Mouse (Mus musculus): ENCODE measurements around the gene Lrmda. TPM values are rescaled to one million over a fixed set of nuclear protein-coding genes. Genes with fewer than 3 reads are reported as not detected.

Gene Lrmda
- total RNA-seq, 1 experiment from 2014 or later, result 23.9 TPM

DNA sequence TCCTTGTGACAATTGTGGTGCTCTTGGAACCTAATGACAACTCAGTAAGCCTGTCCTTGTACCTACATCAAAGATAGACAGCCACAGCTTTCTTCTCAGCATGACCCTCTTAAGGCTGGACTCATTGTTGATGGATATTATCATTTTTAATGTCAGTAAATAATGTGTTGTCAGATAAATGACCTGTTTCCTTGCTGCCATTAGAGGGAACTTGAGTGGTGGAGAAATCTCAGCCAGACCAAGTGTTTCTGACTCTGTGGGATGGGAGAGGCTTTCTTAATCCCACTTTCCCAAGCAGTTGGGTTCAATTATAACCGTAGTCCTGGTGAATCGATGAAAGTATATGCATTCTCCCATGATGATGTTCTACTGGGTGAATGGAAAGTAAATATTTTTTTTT, 668.9 kb downstream of the Lrmda start:
- ATAC-seq (replicated peaks in 1 of 2; ENCODE audit: insufficient read depth in 1 of 2, low FRiP score in 2 of 2, low TSS enrichment in 1 of 2, low read depth in 1 of 2, poor library complexity in 2 of 2, severe bottlenecking in 2 of 2), result no peak

DNA sequence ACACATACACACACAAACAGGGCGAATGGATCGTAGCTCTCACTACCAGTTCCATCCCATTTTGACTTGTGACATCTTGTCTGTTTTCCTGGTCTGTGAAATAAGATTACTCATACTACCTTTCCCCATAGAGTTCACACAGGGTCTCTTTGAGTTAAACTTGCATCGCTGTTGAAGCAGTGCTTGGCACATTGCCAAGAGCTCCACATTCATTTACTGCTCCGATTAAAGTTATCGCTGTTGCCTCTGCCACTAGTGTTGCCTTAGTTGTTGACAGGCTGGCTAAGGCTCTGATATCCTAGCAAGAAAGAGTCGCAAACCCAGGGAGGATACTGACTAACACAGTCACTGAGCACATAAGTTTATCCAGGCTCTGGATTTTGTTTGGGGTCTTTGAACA, 675.9 kb downstream of the Lrmda start:
- ATAC-seq (replicated peaks in 1 of 2; ENCODE audit: insufficient read depth in 1 of 2, low FRiP score in 2 of 2, low TSS enrichment in 1 of 2, low read depth in 1 of 2, poor library complexity in 2 of 2, severe bottlenecking in 2 of 2), result no peak

DNA sequence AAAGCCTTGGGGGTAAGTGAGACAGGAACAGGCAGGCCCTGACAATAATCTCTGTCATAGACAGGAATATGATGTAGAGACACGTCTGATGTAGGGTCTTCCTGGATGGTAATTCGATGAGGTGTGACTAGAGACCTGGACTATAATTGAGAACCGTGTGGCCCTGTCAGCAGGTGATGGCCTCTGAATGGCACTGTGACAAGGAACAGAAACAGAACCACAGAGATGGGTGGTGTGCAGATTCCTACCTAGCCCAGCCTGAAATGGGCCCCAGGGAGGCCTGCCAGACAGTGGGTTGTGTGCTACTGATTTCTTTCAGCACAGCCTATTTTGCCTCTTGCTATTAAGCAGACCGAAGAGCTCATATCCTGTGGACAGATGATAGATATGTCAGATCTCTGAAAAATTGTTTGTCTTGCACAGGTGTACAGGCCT, 676.4 kb downstream of the Lrmda start:
- no peak for ATAC-seq (replicated peaks in 1 of 2; ENCODE audit: insufficient read depth in 1 of 2, low FRiP score in 2 of 2, low TSS enrichment in 1 of 2, low read depth in 1 of 2, poor library complexity in 2 of 2, severe bottlenecking in 2 of 2)

DNA sequence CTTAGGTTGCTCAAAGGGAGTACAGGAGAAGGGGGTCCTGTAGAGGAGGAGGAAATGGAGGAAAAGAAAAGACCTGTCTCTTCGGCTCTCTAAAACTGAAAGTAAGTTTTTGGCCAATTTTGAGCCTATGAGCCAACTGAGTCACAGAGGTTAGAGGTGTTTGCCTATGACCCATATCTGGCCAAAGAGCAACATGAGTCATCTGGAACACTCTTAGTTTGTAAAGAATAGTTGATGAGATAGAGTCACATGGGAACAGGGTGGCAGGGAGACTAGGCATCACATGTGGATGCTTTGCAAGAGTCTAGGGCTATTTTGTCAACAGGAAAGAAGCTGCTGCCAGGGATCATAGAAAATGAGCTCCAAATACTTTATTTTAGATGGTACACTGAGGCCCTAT, 680.7 kb downstream of the Lrmda start:
- ATAC-seq (replicated peaks in 1 of 2; ENCODE audit: insufficient read depth in 1 of 2, low FRiP score in 2 of 2, low TSS enrichment in 1 of 2, low read depth in 1 of 2, poor library complexity in 2 of 2, severe bottlenecking in 2 of 2), result no peak

DNA sequence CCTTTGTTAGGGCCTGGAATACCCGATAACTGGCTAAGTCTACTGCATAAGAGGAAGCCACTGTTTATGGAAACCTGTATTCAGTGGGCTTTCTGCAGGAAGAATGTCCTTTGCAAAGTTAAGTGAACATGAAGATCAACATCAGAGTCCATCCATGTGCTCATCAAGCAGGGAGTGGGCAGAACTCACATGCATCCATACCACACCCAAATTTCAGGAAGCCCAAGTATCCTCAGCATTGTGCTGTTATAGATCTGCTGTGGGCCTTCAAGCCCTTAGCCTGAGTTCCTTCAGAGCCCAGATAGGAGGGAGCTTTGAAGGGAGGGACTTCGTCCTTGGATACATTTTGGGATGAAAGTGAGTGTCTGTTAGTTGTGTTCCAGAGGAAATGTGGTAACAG, 681.2 kb downstream of the Lrmda start:
- no peak for ATAC-seq (replicated peaks in 1 of 2; ENCODE audit: insufficient read depth in 1 of 2, low FRiP score in 2 of 2, low TSS enrichment in 1 of 2, low read depth in 1 of 2, poor library complexity in 2 of 2, severe bottlenecking in 2 of 2)

DNA sequence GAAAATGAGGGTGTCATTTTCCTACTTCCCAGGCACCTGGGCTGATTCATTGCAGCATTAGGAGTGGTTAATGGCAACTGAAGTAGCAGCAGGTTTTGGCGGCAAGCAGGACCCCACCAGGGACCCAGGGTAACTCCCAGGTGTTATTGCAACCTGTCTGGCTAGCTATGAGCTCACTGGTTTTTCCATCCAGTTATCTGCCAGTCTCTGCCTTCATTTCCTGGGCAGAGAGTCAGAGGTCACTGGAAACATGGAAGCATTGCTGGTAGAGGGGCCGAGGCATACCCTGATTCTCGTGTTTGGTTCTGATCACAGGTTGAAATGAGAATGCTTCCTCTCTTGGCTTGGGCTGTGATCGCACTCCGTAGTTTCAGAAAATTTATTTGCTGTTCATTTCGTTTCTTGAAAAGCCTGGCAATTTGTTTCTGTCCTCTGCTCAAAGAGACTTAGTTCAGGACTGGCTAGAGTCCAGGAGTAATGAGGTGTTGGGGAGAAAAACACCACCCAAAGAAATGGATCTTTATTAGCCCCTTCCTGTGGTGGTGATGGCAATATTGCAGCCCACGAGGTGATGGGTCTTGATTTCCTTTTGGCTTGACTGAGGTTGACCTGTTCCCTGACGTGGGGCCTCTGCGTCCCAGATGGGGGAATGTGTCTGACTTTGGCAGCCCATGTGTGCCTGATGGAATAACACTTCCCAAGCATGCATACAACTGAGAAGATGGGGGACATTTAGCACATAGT, 688.6 kb downstream of the Lrmda start:
- ATAC-seq (replicated peaks in 1 of 2; ENCODE audit: insufficient read depth in 1 of 2, low FRiP score in 2 of 2, low TSS enrichment in 1 of 2, low read depth in 1 of 2, poor library complexity in 2 of 2, severe bottlenecking in 2 of 2), result no peak

DNA sequence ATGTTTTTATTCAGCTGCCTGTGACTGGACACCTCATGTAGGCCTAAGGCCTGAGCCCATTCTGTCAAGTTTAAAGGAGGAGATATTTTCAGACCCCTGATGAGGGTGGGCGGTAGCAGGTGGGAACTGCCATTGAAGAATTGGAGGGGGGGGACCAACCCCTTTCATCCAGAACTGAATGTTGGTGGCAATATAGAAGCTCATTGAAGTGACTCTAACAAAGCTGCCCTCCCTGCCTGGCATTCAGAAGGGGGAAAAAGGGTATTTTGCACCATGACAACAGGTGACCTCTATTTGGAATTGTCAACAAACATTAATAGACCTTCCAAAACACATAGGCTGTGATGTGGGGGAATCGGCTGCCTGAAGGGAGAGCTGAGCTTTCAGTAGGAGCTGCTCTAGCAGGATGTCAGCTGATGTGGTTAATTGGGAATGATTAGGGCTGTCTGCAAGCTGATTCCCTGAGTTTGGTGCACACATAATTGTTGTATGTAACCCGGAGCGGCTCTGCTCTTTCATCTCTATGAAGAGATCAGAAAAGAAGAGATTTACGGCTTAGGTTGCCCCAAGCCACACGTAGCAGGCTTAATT, 690.7 kb downstream of the Lrmda start:
- no peak for ATAC-seq (replicated peaks in 1 of 2; ENCODE audit: insufficient read depth in 1 of 2, low FRiP score in 2 of 2, low TSS enrichment in 1 of 2, low read depth in 1 of 2, poor library complexity in 2 of 2, severe bottlenecking in 2 of 2)

DNA sequence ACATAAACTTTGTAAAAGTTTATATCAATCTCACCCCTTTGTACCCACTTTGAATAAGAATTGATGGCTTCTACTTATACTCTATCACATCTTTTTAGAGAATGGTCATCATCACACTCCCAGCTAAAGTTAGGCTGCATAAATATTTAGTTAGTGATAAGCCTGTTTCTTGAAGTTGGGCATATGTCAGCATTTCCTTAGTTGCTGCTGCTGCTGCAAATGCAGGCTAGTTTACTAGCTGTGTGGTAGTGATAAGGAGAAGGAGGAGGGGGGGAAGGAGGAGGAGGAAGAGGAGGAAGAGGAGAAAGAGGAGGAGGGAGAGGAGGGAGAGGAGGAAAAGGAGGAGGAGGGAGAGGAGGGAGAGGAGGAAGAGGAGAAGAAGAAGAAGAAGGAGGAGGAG, 692.9 kb downstream of the Lrmda start:
- ATAC-seq (replicated peaks in 1 of 2; ENCODE audit: insufficient read depth in 1 of 2, low FRiP score in 2 of 2, low TSS enrichment in 1 of 2, low read depth in 1 of 2, poor library complexity in 2 of 2, severe bottlenecking in 2 of 2), result no peak

DNA sequence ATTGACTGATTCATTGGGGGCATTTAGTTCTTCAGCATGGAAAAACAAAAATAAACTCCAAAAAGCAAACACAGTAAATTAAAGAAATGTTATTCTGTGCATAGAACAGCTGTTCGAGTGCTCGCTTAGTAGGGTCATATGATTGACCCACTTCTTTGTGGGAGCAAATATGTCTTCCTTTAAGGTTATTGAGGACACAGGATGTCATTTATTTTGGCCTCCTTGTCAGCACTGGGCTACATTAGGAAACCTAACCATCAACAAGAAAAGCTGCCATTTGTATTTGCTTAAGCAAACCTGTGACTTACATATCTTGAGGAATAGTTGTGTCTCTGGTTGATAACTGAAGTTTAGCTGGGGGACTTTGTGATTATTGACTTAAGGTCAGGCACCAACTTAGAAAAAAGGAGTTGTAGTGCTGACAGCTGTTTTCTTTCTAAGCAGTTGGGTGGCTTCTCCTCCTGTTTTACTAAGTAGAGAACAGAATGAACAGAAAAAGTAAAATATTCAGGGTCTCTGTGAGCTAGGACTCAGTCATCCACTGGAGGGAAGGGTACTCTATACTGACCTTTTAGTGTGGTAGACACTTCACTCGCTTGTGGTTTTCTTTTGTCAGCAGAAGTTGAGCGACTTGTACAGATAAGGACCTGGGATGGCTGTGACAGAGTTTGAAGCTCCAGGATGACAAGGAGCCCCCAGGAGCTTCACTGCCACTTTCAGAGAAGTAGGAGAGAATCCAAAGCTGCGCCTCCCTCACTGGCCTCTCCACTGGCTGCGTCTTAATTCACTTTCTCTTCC, 696.3 kb downstream of the Lrmda start:
- ATAC-seq (replicated peaks in 1 of 2; ENCODE audit: insufficient read depth in 1 of 2, low FRiP score in 2 of 2, low TSS enrichment in 1 of 2, low read depth in 1 of 2, poor library complexity in 2 of 2, severe bottlenecking in 2 of 2), result no peak

DNA sequence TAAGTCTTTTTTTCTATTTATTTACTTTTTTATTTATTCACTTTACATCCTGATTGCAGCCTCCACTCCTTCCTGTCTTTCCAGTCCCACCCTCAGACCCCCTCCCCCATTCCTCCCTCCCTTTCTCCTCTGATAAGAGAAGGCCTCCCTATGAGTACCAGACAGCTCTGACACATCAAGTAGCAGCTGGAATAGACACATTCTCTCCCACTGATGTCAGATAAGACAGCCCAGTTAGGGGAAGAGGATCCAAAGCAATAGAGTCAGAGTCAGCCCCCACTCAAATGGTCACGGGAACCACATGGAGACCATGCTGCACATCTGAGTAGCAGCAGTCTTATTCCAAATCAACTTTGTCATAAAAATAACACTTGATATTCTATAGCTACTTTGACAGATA, 700.5 kb downstream of the Lrmda start:
- ATAC-seq (replicated peaks in 1 of 2; ENCODE audit: insufficient read depth in 1 of 2, low FRiP score in 2 of 2, low TSS enrichment in 1 of 2, low read depth in 1 of 2, poor library complexity in 2 of 2, severe bottlenecking in 2 of 2), result no peak

DNA sequence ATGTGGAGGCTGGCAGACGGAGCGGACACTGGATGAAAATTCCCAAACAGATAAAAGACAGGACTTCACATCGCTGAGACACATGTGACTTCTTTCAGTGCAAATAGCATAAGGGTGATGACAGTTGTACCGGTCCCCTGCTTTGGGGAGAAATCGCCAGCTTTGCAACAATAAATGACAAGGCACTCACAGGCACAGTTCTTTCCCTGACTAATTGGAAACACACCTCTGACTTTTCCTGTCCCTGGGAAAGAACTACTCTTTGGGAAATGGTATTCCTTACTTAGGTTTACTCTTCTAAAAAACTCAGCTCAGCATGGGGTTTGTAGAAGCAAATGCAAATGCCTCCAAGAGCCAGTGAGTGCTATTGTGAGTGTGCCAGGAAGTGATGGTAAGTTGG, 702.3 kb downstream of the Lrmda start:
- no peak for ATAC-seq (replicated peaks in 1 of 2; ENCODE audit: insufficient read depth in 1 of 2, low FRiP score in 2 of 2, low TSS enrichment in 1 of 2, low read depth in 1 of 2, poor library complexity in 2 of 2, severe bottlenecking in 2 of 2)

DNA sequence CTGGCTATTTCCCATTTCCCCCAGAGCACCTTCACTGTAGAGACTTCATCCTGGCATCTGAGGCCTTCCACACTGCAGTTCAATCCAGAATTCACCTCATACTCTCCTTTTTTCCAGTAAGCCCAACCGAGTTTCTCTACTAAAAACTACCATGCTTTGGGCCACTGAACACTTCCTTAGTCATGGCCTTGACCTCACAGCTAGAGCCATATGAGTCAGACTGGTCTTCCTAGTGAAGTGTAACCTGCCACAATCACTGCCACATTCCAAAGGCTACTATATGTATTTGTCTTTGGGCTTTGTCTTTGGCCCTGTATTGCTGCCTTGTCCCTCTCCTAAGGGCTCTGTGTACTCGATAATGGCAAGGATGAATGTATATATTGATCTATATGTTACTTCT, 708.0 kb downstream of the Lrmda start:
- no peak for ATAC-seq (replicated peaks in 1 of 2; ENCODE audit: insufficient read depth in 1 of 2, low FRiP score in 2 of 2, low TSS enrichment in 1 of 2, low read depth in 1 of 2, poor library complexity in 2 of 2, severe bottlenecking in 2 of 2)

DNA sequence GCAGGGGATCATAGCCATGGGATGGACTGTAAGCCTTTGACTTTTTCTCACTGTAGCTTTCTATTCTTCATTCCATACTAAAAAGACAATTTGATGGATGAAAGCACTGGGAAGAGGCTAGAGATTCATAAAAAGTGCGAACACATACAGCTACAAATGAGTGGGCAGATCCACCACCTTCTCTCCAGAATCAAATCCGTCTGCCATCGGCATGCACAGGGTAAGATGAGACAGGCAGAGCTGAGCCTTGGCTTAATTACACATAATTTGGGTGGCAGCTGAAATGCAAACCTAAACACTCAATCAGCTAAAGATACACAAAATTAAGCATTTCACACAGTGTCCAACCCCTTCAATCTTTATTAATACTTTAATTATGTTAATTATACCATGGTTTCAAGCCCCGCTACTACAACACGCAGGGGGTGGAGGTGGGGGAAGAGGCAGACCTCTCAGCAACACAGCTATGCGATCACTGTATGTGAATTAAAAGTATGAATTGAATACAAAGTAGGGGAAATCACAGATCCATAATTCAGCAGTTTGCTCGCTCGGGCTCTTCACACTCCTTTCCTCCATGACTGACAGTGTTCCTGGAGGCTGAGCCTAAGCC, 709.2 kb downstream of the Lrmda start:
- ATAC-seq (replicated peaks in 1 of 2; ENCODE audit: insufficient read depth in 1 of 2, low FRiP score in 2 of 2, low TSS enrichment in 1 of 2, low read depth in 1 of 2, poor library complexity in 2 of 2, severe bottlenecking in 2 of 2), result no peak

DNA sequence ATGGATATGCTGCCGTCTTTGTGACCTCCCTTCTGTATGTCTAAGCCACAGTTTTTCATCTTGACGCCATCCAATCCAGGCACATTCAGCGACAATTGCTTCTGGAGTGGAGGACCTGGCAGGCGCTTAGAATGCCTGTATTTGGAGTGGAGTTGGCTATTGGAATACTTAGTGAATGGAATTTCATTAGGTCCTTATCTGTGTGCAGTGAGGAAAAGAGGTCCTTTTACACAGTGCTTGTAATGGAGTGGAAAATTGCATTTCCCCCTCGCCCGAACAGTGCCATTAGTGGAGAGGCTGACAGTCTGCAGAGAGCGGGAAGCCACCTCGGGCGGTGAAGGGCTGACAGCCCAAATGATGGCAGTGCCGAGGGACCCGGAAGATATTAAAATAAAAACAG, 719.1 kb downstream of the Lrmda start:
- ATAC-seq (replicated peaks in 1 of 2; ENCODE audit: insufficient read depth in 1 of 2, low FRiP score in 2 of 2, low TSS enrichment in 1 of 2, low read depth in 1 of 2, poor library complexity in 2 of 2, severe bottlenecking in 2 of 2), result no peak

DNA sequence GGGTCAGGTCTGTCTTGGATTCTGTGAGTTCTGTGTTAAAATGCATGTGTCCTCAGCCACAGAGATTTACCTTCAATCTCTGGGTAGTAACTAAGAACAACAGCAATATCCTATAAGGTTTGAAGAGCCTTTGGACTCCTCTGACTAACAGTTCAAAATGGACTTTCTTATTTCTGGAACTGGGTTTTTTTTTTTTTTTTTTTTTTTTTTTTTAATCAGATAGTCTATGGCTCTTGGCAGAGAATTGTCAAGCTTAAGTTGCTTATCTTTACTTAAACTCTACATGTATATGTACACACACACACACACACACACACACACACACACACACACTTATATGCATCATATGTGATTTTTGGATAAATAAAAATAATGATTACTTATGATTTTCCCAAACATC, 723.0 kb downstream of the Lrmda start:
- no peak for ATAC-seq (replicated peaks in 1 of 2; ENCODE audit: insufficient read depth in 1 of 2, low FRiP score in 2 of 2, low TSS enrichment in 1 of 2, low read depth in 1 of 2, poor library complexity in 2 of 2, severe bottlenecking in 2 of 2)

DNA sequence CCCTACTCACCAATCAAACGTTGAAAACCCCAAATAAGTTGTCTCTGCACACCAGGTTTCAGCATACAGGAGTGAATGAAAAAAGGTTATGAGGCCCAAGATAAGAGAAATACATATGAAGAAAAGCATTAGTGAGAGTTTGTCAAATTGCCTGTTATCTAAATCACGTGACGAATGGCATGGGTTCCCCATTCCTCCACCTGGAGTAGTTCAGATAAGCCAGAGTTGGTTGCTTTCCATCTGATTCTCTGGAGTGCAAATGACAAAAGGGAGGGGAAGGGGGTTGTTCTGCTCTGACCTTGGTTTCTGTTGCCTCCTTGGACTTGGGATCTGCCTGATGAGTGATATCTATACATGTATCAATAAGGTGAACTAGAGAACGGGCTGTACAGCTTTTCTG, 723.8 kb downstream of the Lrmda start:
- ATAC-seq (replicated peaks in 1 of 2; ENCODE audit: insufficient read depth in 1 of 2, low FRiP score in 2 of 2, low TSS enrichment in 1 of 2, low read depth in 1 of 2, poor library complexity in 2 of 2, severe bottlenecking in 2 of 2), result no peak

DNA sequence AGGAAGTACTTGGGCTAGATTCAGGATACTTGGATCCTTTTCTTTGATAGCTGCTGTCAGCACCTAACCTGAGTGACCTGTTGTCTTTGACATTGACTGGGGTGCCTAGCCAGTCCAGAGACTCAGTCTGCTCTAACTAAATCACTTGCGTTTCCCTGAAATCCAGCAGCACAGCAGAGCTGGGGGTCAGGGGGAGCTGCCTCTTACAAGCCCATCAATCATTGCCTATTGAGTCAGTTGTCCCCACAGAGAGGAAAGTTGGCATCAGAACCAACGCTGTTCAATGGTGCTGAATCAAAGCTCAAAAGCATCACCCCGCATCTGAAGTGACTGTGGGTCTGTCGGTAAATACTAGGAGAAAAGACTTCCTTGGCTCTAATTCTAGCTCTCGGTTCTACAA, 725.2 kb downstream of the Lrmda start:
- ATAC-seq (replicated peaks in 1 of 2; ENCODE audit: insufficient read depth in 1 of 2, low FRiP score in 2 of 2, low TSS enrichment in 1 of 2, low read depth in 1 of 2, poor library complexity in 2 of 2, severe bottlenecking in 2 of 2), result no peak

DNA sequence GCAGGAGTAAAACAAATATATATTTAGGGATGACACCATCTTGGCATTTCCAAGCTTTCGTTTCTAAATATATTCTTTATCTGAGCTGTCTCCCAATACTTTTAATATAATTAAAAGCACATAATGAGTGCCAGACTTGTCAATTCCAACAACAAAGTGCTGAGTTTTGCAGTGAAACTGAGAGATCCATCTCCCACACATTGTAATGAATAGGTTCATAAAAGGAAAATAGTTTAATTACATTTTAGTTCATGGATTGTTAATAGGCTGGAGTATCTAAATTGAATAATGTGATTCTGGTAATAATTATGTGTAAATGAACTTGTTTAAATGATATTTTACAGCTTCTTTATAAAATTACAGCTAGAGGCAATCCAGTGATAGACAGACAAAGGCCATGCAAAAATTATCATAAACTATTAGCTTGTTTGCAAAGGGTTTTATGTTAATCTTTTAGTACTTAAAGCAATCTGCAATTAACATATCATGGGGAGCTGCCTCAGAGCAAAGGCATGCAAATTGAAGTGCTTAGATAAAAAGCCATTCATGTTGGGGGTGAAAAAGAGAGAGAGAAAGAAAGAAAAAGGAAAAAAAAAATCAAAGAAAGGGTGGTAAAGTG, 725.9 kb downstream of the Lrmda start:
- no peak for ATAC-seq (replicated peaks in 1 of 2; ENCODE audit: insufficient read depth in 1 of 2, low FRiP score in 2 of 2, low TSS enrichment in 1 of 2, low read depth in 1 of 2, poor library complexity in 2 of 2, severe bottlenecking in 2 of 2)
